Mouse (Mus musculus) retina, postnatal 1 day (tissue): ENCODE measurements around the gene Hcn2.
A peak's percentile ranks its signal among the peaks of the same experiment; 100 is the strongest.

Source experiments
- DNase-seq: peaks from one replicate; pipeline ENCODE4 v3.0.0-alpha.2; 2012

Gene Hcn2

DNA sequence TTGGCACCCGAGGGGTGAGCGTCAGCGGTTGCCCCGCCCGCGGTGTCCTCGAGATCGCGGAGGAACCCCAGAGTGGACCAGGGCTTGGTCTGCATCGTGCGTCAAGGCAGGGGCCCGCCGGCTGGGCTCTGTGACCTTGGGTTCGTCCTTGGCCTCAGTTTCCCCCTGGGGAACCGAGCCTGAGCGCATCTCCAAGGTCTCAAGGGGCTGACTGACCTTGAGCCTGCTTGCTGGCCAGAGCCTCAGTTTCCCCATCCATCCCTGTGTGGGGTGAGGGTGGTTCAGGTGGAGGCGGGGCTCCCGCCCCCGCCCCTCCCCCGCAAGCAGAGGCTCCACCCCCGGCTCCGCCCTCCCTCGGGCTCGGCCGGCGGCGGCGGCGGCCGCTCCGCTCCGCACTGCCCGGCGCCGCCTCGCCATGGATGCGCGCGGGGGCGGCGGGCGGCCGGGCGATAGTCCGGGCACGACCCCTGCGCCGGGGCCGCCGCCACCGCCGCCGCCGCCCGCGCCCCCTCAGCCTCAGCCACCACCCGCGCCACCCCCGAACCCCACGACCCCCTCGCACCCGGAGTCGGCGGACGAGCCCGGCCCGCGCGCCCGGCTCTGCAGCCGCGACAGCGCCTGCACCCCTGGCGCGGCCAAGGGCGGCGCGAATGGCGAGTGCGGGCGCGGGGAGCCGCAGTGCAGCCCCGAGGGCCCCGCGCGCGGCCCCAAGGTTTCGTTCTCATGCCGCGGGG, at the start of gene Hcn2:
Gene Hcn2 (plus strand): TSS at position 381 of the 734 bp plus-strand sequence.
- DNase-seq: peak; percentile 33

DNA sequence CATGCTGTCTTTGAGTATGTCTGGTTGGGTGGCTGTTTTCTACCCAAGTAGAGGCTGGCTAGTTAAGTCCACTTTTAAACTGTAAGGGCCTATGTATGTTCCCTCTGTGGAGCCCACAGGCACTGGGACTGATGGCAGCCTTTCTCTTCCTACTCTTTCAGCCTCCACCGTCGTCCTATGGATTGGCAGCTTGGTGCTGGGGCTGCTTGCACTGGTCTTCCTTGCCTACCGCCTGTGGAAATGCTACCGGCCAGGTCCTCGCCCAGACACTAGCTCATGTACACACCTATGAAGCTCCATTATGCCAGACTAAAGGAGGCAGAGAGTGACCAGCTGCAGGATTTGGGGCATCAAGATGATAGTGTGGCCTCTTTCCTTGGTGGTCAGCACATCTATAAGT, 48.4 kb upstream of the Hcn2 start:
- DNase-seq: no peak

DNA sequence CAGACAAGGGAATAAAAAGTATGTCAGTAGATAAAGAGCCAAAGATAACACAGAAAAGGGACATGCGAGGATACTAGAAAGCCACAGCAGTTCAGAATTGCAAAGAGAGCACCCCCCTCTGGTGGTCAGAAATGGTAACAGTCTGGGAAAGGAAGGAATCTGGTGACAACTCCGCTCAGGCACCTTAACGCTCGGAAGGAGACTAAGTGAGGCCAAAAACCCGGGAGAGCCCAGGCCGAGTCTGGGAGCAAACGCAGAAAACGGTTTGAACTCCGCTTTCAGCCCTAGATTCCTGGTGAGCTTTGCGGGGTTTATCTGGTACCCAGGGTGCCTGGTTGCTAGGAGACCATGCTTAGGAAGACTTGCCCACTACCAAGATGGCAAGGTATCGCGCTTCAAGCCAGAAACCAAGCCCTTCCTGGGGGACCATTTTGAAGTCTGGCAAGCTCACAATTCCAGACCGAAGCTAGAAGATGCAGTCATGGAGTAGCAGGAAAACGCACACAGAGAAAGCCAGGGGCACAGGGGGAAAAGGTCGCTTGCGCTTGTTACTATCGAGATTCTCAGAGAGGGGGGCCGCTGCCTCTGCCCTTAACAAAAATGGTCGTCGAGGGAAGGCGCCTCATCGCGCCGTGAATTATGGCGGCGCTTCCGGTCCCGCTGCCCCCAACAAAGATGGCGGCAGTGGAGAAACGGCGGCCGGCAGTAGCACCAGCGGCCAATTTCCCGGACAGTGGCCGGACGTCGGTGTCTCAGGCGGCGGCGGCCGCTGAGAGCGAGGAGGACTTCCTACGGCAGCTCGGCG, 47.5 kb upstream of the Hcn2 start, which contains the start of gene Tpgs1:
Gene Tpgs1 (plus strand): TSS at position 599 of the 805 bp plus-strand sequence.
- peak; percentile 97 for DNase-seq

DNA sequence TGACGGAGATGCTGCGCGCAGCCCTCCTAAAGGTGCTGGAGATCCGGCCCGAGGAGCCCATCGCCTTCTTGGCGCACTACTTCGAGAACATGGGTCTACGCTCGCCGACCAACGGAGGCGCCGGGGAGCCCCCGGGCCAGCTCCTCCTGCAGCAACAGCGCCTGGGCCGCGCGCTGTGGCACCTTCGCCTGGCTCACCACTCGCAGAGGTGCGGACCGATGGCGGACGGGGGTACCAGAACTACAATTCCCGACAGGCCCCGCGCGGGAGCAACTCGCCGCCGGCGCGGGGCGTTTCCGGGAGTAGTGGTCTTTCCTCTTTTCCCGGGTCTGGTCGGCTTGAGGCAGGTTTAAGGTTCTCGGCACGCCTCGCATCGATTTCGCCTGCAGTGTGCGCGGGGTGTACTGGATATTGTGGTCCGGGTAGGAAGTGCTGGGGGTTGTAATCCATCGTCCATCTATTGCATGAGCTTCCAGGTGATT, 46.8 kb upstream of the Hcn2 start:
- peak; percentile 84 for DNase-seq

DNA sequence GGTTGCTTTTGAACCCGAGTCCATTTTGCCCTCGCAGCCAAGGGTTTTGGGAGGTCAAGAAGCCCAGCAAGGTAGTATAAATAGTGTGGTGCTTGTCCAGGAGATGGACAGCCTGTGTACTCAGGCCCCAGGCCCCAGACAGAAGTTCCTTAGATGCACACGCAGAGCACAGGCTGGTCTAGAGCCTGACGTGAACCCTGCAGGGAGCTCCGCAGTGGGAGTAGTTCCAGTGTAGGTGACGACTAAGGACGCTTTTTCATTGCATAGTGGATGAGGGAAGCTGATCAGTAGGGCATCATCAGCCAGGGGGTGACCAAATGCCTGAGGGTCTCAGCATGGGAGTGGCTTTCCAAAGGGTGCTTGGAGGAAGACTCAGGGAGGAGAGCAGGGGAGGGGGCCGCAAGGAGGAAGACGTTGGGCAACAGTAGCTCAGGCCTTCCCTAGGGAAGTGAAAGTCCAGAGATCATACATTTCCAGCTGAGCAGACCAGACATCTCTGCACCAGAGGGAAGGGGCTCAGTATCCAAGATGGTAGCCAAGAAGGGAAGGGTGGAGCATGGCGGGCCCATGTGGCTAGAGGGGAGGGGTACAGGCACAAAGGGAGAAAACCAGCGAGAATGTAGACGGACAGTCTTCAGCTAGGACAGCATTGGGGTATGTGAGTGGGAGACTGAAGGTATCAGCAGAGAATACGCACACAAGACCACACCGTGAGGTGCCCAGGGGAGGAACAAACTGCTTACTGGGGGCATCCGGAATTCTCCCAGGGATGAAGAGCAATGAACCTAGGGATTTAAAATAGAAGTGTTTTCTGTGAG, 46.2 kb upstream of the Hcn2 start:
- no peak for DNase-seq

DNA sequence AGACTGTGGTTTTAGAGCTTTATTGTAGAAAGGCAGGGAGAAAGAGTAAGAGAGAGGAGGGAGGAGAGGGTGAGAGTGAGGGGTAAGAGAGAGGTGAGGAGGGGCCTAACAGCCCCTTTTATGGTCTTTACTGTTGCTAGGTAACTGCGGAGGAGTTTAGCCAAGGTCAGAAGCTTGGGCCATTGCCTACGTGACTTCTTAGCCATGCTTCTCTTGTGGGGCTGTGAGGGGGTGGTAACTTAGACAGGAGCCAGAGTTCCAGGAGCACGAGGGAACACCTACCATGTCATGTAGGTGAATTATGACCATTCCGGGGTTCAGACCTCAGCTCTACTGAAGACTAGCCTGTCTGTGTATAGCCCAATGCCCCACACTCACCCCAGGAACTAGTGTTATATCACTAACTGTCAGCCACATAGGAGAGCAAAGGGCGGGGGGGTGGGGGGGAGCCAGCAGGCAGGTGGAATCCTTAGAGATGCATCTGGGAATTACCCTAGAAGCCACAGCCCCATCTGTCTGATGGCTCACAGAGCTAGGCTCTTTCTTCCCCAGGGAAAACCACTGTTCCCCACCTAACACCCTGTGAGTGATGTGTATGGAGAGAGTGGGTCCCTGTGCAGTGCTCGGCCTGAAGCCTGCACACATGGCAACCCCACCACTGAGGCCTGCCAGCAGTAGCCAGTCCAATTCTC, 44.9 kb upstream of the Hcn2 start:
- DNase-seq: no peak

DNA sequence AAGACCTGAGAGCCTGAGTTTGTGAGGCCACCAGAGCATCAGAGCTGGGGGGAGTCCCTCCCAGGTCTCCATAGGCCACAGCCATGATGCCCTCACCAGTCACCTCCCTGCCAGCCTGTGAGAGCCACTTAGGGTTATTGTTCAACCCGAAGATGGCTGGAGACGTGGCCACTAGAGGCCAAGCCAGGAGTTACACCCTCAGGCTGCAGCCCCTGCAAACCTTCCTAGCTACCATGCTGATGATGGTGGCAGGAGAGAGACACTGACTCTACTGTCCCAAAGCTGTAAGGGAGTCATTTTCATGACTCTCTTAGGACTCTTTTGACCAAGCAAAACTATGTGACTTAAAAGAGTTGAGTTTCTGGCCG, 44.4 kb upstream of the Hcn2 start:
- peak; percentile 25 for DNase-seq

DNA sequence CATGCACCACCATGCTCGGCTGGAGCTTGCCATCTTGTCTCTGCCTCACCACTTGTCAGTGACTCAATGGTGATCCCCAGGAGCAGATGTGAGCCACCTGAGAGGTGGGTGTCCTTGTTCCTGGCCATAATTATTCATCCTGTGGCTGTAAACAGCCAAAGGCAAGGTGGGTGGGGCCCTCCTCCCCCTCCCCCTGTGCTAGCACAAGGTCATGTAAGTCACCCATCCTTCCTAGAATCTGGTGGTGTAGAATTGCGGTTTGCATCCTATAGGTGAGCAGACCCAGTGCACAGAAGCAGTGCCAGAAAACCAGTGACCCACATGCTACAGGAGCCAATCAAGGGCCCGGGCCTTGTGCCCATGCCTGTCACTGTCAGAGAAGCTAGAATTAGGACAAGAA, 43.4 kb upstream of the Hcn2 start:
- no peak for DNase-seq

DNA sequence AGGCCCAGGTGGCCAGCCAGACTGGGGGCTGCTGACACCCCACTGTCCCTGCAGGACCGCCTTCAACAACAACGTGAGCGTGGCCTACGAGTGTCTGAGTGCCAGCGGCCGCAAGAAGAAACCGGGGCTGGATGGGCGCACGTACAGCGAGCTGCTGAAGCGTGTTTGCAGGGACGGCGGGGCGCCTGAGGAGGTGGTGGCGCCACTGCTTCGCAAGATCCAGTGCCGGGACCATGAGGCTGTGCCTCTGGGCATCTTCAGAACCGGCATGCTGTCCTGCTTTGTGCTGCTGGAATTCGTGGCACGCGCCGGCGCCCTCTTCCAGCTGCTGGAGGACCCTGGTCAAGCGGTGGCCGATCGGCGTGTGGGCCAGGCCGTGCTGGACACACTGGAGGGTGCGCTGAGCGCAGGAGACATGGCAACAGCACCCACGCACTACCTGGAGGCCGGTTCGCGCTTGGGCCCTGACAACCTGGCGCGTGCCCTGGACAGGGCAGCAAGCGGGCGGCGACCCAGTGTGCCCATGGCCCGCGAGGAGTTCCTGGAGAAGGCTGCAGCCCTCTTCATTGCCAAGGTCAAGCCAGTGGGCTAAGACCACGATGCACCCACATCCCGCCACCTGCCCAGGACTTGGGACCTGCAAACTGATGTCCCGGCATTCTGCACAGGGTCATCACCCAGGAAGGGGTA, 40.9 kb upstream of the Hcn2 start:
- DNase-seq: no peak

DNA sequence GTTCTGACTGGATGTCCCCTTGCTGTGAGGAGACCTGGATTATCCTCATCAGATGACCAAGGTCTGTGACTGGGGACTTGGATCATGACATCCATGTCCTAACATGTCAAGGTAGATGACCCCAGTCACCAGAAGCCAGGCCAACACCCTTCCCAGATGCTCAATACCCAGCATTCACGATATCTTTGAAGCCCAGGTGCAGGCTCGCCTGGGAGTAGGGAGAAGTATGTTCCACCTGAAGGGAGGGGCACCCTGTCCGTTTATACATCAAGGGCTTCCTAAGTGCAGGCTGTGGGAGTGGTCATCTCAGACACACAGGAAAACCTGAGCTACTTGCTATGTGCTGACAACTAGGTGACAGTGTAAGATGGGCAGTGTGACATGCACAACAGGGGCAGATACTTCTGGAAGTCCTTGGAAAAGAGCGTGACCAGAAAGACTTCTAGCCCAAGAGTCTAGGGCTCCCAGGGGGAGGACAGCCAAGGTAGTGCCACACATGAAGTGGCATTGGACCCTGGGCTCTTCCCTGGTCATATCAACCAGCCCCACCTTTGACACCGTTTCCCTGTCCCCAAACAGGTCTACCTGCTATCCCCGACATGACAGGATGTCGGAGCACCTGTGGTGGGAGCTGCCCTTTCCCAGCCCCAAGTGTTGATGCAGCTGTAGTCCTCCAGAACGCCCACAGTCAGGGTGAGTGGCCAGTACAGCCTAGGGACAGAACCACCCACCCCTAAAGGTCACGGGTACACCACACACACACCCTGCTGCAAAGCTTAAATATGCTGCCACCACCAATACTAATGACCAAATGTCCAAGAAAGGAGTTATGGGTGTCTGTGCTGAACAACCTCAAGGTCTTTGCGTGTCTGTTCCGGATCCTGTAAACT, 35.6 kb upstream of the Hcn2 start:
- peak; percentile 38 for DNase-seq

DNA sequence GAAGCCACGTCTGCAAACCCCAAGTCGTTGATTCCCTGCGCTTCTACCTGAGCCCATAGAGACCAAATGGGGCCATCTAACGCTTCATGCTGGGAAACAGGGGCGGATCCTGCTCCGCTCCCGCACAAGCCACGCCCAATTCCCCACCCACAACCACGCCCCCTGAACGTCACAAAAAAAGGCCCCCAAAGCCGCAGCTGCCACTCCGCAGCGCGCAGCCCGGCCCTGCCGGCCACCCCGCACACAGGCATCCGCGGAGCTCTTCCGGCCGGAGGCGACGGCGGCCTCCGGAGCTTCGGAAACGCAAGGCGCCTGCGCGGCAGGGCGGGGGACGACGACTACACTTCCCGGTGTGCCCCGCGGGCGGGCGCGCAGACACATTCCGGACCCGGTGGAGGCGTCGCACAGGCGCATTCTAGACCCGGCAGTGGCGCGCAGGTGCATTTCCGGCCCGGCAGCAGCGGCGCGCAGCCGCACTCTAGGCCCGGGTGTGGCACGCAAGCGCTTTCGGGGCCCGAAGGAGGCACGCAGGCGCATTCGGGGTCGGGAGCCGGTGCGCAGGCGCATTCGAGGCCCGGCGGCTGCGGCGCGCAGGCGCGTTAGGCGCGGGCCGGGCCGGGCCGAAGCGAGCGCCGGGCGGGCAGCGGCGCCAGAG, 34.7 kb upstream of the Hcn2 start, which contains the start of gene Cdc34:
Gene Cdc34 (plus strand): TSS at position 605 of the 655 bp plus-strand sequence.
- DNase-seq: peak; percentile 100

DNA sequence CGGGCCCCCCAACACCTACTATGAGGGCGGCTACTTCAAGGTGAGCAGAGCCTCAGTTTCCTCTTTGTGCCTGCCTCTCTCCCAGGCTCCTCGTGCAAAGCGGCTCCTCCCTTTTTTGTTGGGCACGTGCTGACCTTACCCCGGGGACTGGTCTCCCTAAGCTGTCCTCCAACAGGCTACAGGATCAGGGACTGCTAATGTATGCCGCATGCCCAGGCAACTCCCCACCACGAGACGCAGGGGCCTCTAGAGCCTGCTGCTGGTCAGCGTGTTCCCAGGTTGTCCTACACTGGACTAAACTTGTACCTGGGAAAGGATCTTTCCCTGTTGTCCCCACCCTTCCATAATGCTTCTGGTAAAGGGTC, 33.9 kb upstream of the Hcn2 start:
- peak; percentile 41 for DNase-seq

DNA sequence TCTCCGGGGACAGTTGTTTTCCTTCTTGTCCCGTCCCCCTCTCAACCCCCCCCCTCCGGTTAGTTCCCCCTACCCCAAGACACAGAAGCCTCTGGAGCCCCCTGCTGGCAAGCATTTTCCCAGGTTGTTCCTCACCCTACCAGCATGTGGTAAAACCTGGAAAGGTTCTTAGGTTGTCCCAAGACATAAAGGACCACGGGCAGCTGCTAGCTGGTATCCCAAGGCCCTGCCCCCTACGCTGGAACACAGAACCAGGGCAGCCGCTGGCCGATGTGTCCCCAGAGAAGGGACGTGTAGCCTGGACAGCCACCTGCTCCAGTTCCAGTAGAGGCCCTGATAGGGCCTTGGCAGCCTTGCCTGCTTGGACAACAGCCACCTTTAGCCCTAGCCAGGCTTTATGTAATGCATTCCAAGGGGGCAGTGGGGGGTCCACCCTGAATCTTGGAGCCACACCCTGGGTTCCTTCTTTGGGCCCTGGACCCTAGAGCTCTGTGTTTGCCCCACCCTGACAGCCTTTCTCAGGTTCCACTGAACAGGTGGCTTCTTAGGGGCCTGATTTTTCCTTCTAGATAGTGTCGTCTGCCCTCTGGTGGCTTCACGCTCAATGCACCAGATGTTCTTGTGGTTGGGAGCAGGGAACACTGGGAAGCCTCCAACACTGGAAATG, 33.4 kb upstream of the Hcn2 start:
- peak; percentile 71 for DNase-seq

DNA sequence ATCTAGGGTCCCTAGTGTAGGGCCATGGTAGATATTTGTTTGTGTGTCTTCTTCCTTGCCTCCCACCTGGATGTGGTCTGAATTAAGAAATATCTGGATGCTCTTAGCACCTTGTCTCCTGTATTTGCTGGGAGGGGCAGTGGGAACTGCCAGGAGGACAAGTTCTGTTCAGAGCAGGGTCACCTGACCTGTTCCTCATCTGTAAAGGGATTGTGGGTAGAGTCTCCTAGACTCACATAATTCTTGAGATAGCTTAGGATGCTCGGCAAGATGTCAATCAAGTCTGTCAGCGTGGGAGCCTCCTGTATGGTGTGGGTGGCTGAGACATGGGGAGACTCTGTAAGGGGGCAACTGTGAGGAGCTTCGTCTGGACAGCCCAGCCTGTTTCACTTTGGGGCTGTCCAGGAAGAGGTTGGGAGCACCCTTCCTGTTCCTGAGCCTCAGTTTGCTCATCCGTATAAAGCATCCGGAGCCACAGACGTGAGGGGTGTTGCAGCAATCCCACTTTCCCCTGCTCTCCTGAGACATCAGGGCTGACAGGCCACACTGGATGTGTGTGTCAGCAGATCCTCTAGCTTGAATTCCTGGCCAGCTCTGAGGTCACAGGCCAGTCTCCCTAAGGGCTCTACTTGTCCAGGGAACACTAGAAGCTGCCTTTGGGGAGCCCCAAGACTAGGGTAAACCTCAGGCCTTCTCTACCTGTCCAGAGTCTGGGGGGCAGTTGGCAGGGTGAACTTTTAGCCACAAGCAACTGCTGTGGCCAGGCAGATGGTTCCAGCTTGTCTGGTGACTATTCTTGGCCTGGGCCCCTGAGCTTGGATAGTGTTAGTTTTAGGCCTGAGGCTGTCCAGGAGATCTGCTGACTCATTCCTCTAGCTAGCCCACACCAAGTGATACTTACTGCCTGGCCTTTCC, 32.5 kb upstream of the Hcn2 start:
- DNase-seq: no peak

DNA sequence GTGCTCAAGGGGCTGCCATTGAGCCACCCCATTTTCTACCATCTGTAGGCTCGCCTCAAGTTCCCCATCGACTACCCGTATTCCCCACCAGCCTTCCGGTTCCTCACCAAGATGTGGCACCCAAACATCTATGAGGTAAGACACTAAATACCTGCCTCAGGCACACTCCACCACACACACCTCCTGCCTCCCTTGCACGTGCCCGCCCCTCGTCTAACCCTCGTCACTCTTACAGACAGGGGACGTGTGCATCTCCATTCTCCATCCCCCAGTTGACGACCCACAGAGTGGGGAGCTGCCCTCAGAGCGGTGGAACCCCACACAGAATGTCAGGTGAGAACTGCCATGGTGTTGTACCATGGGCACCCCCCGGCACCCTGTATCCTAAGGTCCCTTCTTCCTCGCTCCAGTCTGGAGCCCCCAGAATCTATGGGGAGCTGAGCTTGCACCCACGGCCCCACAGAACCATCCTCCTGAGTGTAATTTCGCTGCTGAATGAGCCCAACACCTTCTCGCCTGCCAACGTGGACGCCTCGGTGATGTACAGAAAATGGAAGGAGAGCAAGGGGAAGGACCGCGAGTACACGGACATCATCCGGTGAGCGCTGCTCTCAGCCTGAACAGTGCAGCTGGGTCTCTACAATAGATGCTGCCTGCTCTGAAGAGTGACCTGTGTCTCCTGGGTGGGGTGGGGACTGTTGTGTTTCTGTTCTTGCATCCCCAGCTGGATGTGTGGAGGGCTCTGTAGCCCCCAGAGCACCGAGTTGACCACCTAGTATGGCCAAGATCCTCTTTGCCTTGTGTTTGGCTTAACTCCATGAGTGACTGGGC, 31.4 kb upstream of the Hcn2 start:
- DNase-seq: no peak

DNA sequence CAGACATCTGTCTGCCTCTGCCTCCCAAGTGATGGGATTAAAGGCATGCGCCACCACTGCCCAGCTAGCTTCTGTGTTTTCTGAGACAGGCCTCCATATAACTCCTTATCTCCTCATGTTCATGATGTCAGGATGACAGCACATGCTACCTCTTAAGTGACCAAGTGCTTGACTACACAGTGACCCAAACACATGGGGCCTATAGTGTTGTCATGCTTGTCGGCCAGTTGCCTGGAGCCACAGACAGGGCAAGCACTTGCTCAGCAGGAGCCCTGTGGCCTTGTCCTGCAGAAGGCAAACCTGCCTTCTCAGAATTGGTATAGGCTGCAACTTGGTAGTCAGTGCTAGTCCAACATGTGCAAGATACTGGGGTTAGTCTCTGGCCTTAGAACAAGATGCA, 30.2 kb upstream of the Hcn2 start:
- DNase-seq: no peak

DNA sequence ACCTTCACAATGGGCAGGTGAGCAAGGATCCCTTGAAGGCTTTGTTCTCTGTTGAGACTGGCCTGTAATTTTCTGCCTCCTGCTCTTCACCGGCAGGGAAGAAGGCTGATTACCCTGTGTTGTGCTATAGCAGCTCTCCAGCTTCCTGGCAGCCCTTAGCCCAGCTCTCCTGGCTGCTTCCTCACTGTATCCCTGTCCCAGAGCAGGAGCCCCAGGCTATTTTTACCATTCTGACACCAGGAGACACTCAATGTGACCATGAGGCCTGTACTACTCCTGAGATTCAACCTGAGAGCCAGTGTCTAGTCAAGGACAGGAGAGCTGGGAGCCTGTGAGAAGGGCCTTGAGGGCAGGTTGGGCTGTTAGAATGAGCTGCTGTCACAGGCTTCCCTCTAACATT, 29.7 kb upstream of the Hcn2 start:
- no peak for DNase-seq

DNA sequence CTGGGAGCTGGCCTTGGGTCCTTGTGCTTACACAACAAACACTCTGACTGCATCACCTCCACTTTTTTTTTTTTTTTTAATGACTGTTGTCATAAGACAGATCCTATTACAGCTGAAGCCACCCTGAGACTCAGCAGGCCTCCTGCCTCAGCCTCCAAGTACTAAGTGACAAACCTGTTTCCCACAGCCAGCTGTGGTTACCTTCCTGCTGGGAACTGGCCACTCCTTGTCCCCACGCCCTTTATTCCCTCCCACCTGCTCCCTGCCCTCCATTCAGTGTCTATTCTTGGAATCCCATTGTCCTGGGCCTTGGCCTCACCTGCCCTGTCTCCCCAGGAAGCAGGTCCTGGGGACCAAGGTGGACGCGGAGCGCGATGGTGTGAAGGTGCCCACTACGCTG, 28.9 kb upstream of the Hcn2 start:
- DNase-seq: no peak
